Mouse (Mus musculus) urinary bladder, postnatal 25 days (tissue): ENCODE data around the gene Cops4.

Source experiments
- DNase-seq: peaks from one replicate; pipeline ENCODE4 v3.0.0; 2022; ENCODE audit warnings: low spot score

The Cops4 gene

GRCm38 (mm10) chr5:100546294-100547080, 28.4 kb downstream of the Cops4 start:
- no peak for DNase-seq

- no peak for DNase-seq
These were observed 30.1 kb downstream of the Cops4 start for GRCm38 (mm10) chr5:100548236-100548635.

GRCm38 (mm10) chr5:100549311-100549710, 31.2 kb downstream of the Cops4 start:
- no peak for DNase-seq

GRCm38 (mm10) chr5:100550151-100550550, 32.0 kb downstream of the Cops4 start:
- DNase-seq = no peak

GRCm38 (mm10) chr5:100551952-100552351, 33.8 kb downstream of the Cops4 start:
- DNase-seq = no peak

GRCm38 (mm10) chr5:100553426-100553825, 35.3 kb downstream of the Cops4 start:
- DNase-seq = no peak

GRCm38 (mm10) chr5:100557019-100557418, 38.9 kb downstream of the Cops4 start:
- no peak for DNase-seq

- no peak for DNase-seq
These were observed 39.4 kb downstream of the Cops4 start for GRCm38 (mm10) chr5:100557537-100557936.

- no peak for DNase-seq
These were observed 40.7 kb downstream of the Cops4 start for GRCm38 (mm10) chr5:100558783-100559182.

- DNase-seq = no peak
These were observed 41.2 kb downstream of the Cops4 start for GRCm38 (mm10) chr5:100559357-100559756.

- DNase-seq = no peak
These were observed 44.6 kb downstream of the Cops4 start for GRCm38 (mm10) chr5:100562702-100563101.

- no peak for DNase-seq
These were observed 48.7 kb downstream of the Cops4 start for GRCm38 (mm10) chr5:100566798-100567197.

GRCm38 (mm10) chr5:100567258-100568032, 49.3 kb downstream of the Cops4 start:
- no peak for DNase-seq

GRCm38 (mm10) chr5:100568177-100568576, 50.1 kb downstream of the Cops4 start:
- no peak for DNase-seq

- DNase-seq = no peak
These were observed 50.7 kb downstream of the Cops4 start for GRCm38 (mm10) chr5:100568802-100569201.

GRCm38 (mm10) chr5:100569250-100569934, 51.3 kb downstream of the Cops4 start:
- DNase-seq = no peak

- DNase-seq = no peak
These were observed 52.0 kb downstream of the Cops4 start for GRCm38 (mm10) chr5:100569997-100570595.

- no peak for DNase-seq
These were observed 52.6 kb downstream of the Cops4 start for GRCm38 (mm10) chr5:100570716-100571115.

- DNase-seq = no peak
These were observed 54.0 kb downstream of the Cops4 start, which contains the start of gene Plac8 for GRCm38 (mm10) chr5:100572069-100572468. Plac8 (minus strand) TSS chr5:100572245.

GRCm38 (mm10) chr5:100573256-100573655, 55.1 kb downstream of the Cops4 start:
- no peak for DNase-seq

GRCm38 (mm10) chr5:100574771-100575170, 56.7 kb downstream of the Cops4 start:
- DNase-seq = no peak

- DNase-seq = no peak
These were observed 60.8 kb downstream of the Cops4 start for GRCm38 (mm10) chr5:100578863-100579411.
